Mouse (Mus musculus) cortical plate, adult 2 months (tissue): ENCODE measurements around the gene Olfr1418. TPM values are rescaled to one million over a fixed set of nuclear protein-coding genes. Genes with fewer than 3 reads are reported as not detected.

ENCODE experiments used
- H3K27ac ChIP-seq: fragments of 200-500 bp; 2 replicates; pipeline ENCODE4 v1.5.1; 2012; ENCODE audit warnings: low read length, control low read depth, inconsistent platforms; ENCODE audit not compliant: insufficient read depth
- H3K4me1 ChIP-seq: fragments of 200-500 bp; 2 replicates; pipeline ENCODE4 v1.6.1; 2011; ENCODE audit warnings: low read length; ENCODE audit not compliant: control insufficient read depth, insufficient read depth
- H3K4me3 ChIP-seq: fragments of 200-500 bp; 2 replicates; pipeline ENCODE4 v1.5.1; 2011; ENCODE audit warnings: mild to moderate bottlenecking, low read length, control low read depth; ENCODE audit not compliant: insufficient read depth
- CTCF ChIP-seq: fragments of 200-500 bp; IDR thresholded peaks from 2 replicates; pipeline ENCODE4 v1.5.1; 2011; ENCODE audit warnings: mild to moderate bottlenecking, control low read depth, low read length; ENCODE audit not compliant: insufficient read depth; ENCODE audit errors: extremely low read depth
- POLR2A ChIP-seq: fragments of 200-500 bp; IDR thresholded peaks from 2 replicates; pipeline ENCODE4 v1.6.1; 2011; ENCODE audit warnings: mild to moderate bottlenecking, low read length, control low read depth; ENCODE audit not compliant: insufficient read depth; ENCODE audit errors: extremely low read depth
- polyA plus RNA-seq: library from polyadenylated mRNA; depleted of rRNA; stranded (reverse); fragments of >200 nt; gene quantifications from 2 replicates; pipeline ENCODE4 v1.2.3, GENCODE M21; 2012

Gene Olfr1418
- polyA plus RNA-seq, 1 experiment, result not detected

DNA sequence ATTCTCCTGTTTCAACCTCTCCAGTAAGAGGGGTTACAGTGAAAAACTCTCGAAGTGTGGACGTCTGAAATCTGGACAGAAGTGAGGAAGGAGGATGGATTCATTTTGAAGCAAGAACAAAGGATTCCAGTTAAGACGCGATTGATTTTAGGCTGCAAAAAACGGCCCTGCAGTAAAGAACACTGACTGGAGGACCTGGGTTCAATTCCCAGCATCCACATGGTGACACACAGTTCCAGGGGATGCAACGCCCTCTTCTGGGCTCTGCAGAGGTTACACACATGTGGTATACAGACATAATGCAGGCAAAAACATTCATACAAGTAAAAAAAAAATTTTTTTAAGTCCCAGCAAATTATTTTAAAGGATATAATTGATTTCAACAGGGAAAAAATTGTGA is 40.7 kb downstream of the Olfr1418 start:
- TF ChIP-seq CTCF, result 0 out of 2 replicates have a peak, but pooled peaks have one; percentile 8
- TF ChIP-seq POLR2A, result no peak
- peaks cover 4% of the 10 kb centered on the region; the same call in 1 of the 2 replicates for H3K4me1 ChIP-seq
- peak overlapping the region; percentile 61; the same call in 1 of the 2 replicates for H3K4me3 ChIP-seq

DNA sequence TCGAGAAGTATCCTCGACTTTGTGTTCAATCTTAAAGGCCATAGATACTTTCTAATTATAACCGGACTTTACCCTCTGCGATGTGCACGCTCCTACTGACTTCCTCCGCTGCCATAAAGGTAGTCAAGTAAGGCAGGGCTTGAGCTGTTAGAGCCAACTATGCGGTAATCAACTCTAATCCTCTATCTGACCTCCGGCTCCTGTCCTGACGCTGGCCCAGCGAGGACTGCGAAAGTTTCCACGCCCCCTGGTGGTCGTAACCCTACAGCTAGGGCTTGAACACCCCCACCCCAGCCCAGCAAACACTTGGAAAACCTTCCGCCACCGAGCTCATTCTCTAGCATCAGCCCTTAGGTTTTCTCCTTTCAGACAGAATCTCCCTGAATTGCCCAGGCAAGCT is 41.1 kb downstream of the Olfr1418 start:
- TF ChIP-seq CTCF (peak; percentile 31; the same call in 1 of the 2 replicates), POLR2A (no peak)

More for the DNA sequence above, 40.7 kb downstream of the Olfr1418 start:
- no peak overlapping the region for H3K27ac ChIP-seq

GRCm38 (mm10) chr19:11819143-11819700 is 41.6 kb downstream of the Olfr1418 start, which contains the start of gene Stx3:
Stx3 (minus strand) TSS chr19:11819403.
- H3K27ac ChIP-seq, result peak within 1 kb of the TSS; percentile 92
- TF ChIP-seq POLR2A (no peak), CTCF (no peak)

More for the DNA sequence above, 41.1 kb downstream of the Olfr1418 start:
- Histone ChIP-seq H3K27ac (no peak overlapping the region), H3K4me1 (peaks cover 4% of the 10 kb centered on the region; the same call in 1 of the 2 replicates), H3K4me3 (peak overlapping the region; percentile 61)

DNA sequence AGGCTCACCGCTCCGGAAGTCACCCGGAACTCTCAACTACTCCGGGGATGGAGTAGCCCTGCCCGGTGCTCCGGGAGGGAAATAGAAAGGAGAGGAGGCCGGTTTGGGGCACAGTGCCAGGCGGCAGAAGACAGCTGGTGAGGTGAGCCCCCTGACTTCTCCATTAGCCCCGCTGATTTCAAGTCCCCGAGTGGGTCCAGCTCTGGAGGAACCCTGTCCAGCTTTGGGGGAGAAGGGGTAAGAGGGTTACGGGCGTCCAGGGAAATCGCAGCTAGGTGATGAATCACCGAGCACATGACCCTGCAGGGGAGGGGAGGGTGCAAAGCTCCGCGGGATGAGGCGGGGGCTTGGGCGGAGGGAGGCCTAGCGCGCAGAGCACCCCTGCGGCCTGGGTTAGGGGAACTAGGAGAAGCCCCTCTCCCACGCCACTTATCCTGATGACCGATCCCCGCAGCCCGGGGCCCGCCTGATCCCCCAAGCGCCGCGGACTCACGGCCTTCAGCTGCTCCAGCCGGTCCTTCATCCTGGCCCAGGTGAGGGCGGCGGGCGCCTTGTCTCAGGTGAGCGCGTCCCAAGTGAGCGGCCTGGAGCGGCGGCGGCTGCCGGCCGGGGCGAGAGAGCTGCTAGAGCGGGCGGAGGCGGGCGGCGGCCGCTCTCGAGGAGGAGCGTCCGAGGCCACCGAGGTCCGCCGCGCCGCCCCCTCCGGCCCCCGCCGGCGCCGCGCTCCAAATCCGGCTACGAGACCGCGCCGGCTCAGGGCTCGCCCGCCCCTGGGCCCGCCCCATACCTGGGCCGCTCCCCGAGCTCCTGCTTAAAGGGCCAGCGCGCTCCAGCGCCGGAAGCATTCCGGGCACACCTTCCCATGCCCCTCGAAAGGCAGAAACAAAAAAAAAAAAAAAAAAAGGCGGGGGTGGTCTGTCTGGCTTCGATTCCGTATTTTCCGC is 42.4 kb downstream of the Olfr1418 start:
- peaks cover 4% of the 10 kb centered on the region; the same call in 1 of the 2 replicates for H3K4me1 ChIP-seq
- TF ChIP-seq POLR2A (no peak), CTCF (no peak)
- H3K4me3 ChIP-seq, result peak overlapping the region; percentile 61
- H3K27ac ChIP-seq, result peak overlapping the region; percentile 92

More at GRCm38 (mm10) chr19:11819143-11819700, 41.6 kb downstream of the Olfr1418 start, which contains the start of gene Stx3:
- H3K4me3 ChIP-seq, result peak within 1 kb of the TSS; percentile 61
- H3K4me1 ChIP-seq, result peaks cover 4% of the 10 kb centered on the region; the same call in 1 of the 2 replicates

DNA sequence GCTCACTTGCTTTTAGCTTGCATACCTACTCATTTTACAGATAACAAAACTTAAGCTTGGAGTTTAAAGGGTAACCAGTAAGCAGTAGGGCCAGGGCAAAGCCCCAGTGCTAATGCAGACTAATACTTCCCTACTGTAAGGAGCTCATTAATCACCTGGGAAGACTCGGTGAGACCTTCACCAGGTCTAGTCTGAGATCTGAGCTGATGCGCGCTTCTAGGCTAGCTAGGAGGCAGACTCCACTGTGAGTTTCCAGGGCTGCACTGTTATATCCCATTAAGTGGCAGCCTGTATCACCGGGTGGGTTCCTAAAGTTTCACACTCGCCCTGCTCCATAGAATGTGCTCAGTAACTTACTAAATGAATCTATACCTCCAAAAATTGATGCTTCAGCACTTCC is 43.3 kb downstream of the Olfr1418 start:
- no peak for TF ChIP-seq POLR2A
- peaks cover 4% of the 10 kb centered on the region; the same call in 1 of the 2 replicates for H3K4me1 ChIP-seq
- H3K4me3 ChIP-seq, result peak overlapping the region; percentile 61
- H3K27ac ChIP-seq, result no peak overlapping the region

DNA sequence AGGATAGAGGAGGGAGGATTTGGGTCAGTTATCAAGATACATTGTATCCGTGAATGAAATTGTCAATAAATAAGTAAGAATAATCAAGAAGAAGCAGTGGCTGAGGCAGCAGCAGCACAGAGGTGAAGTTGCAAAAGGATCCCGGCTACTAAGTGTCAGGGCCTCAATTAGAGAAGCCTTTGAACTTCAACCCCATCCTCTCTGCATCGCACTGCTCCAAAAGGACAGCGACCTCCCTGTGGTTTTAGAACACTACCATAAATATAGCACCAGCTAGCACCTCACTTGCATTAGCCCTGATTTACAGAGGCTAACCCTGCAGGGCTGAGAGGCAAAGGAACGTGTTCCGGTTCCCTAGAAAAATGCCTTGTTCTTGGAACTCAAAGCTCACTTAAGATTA is 44.2 kb downstream of the Olfr1418 start:
- Histone ChIP-seq H3K4me1 (peaks cover 4% of the 10 kb centered on the region; the same call in 1 of the 2 replicates), H3K27ac (no peak overlapping the region), H3K4me3 (no peak overlapping the region)
- TF ChIP-seq POLR2A (no peak), CTCF (no peak)

DNA sequence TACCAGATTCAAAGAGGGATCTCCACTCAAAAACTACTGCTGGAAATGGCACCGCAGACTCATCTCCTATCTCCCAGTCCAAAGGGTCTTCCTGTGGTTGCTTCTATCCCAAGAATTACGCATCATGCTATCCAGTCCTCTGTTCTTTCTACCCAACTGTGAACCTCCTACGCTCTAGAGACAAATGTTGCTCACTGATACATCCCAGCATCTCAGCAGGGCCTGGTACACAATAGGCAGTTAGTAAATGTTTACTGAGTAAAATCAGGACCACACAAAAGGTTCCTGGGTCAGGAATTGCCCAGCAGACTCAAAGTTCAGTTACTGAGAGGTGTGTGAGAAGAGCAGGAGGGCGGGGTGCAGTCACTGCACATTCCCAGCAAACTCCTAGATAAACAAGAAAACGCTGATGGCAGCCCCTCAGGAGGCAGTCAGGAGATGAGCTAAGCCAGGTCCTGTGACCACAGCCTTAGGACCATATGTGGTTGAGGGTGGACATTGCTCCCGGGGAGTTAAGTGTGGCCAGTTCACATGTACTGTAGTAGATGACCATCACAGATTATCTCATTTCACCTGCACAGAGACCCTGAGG is 46.0 kb downstream of the Olfr1418 start:
- Histone ChIP-seq H3K4me3 (no peak overlapping the region), H3K27ac (no peak overlapping the region), H3K4me1 (peaks cover 2% of the 10 kb centered on the region; the same call in 1 of the 2 replicates)
- TF ChIP-seq CTCF (no peak), POLR2A (no peak)

DNA sequence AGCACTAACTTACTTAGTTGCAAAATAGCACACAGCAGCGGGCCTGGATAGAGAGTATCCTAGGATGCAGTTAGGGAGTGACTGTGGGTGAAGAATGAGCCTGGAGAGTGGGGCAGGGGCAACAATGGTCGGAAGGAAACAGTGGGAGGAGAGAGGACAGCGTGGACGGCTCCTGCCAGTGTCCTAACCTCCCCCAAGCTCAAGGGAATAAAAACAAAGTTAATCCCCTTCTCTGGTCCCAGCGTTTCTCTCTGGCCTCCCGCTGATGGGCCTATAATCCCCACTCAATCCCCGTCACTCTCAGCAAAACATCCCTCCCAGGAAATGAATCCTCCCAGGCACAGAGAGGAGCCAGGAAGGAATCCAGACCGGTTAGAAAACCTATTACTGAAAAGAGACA is 47.2 kb downstream of the Olfr1418 start:
- TF ChIP-seq CTCF, result no peak
- no peak for TF ChIP-seq POLR2A
- Histone ChIP-seq H3K4me1 (peaks cover 2% of the 10 kb centered on the region; the same call in 1 of the 2 replicates), H3K27ac (peak overlapping the region; percentile 65; the same call in 1 of the 2 replicates), H3K4me3 (no peak overlapping the region)

GRCm38 (mm10) chr19:11813136-11813535 is 47.7 kb downstream of the Olfr1418 start:
- Histone ChIP-seq H3K4me3 (no peak overlapping the region), H3K4me1 (peaks cover 2% of the 10 kb centered on the region; the same call in 1 of the 2 replicates), H3K27ac (no peak overlapping the region)
- no peak for TF ChIP-seq POLR2A
- no peak for TF ChIP-seq CTCF
